Mouse (Mus musculus) left cerebral cortex, postnatal 4 days (tissue): ENCODE results near the gene Cyp4a31. TPM values are rescaled to one million over a fixed set of nuclear protein-coding genes. Genes with fewer than 3 reads are reported as not detected.

Experiments used
- total RNA-seq, 2 experiments: library from RNA; stranded (reverse); gene quantifications; 2 replicates each; pipeline ENCODE4 v1.2.3; 2021

The Cyp4a31 gene
- total RNA-seq, 2 experiments from 2014 or later, result not detected

Other genes starting within 250 kb of the Cyp4a31 start
- not detected for gene Cyp4a12b, start 152.0 kb upstream of the Cyp4a31 start, total RNA-seq
- not detected for gene Cyp4a30b, start 111.0 kb upstream of the Cyp4a31 start, total RNA-seq
- not detected for gene Cyp4a14, start 67.5 kb upstream of the Cyp4a31 start, total RNA-seq
- gene Cyp4a10, start 45.4 kb upstream of the Cyp4a31 start, total RNA-seq, result not detected
- gene Cyp4a32, start 37.3 kb downstream of the Cyp4a31 start, total RNA-seq, result not detected
- gene Cyp4b1, start 84.1 kb downstream of the Cyp4a31 start, total RNA-seq, result 1 to 10 TPM; 3.7 to 4.3 TPM
- 10 to 100 TPM; 20.7 to 22.7 TPM for gene Efcab14, start 174.1 kb downstream of the Cyp4a31 start, total RNA-seq
- gene Tex38, start 217.4 kb downstream of the Cyp4a31 start, total RNA-seq, result under 1 TPM in 1 of 2 experiments, not detected in 1; 0.66 TPM
- 10 to 100 TPM; 23.4 to 26.3 TPM for gene Atpaf1, start 221.2 kb downstream of the Cyp4a31 start, total RNA-seq